Mouse (Mus musculus) kidney, postnatal 36 days (tissue): ENCODE measurements around the gene Ints14.

Source experiments
- DNase-seq, 2 experiments: peaks; one replicate each; pipeline ENCODE4 v3.0.0; 2021 to 2022; ENCODE audit warnings: mixed read lengths in 2 of 2

Ints14 gene

GRCm38 (mm10) chr9:64953190-64953589 is 7.5 kb upstream of the Ints14 start:
- no peak for DNase-seq

GRCm38 (mm10) chr9:64956337-64956736 is 4.4 kb upstream of the Ints14 start:
- peak; percentile 5 to 68 for DNase-seq

- DNase-seq: no peak
These were observed 3.4 kb upstream of the Ints14 start for GRCm38 (mm10) chr9:64957276-64957675.

- no peak for DNase-seq
These were observed 244 bp downstream of the Ints14 start for GRCm38 (mm10) chr9:64960978-64961320.

- DNase-seq: peak in 1 of 2 experiments; percentile 37
These were observed 19.8 kb downstream of the Ints14 start for GRCm38 (mm10) chr9:64980548-64980947.

- no peak for DNase-seq
These were observed 21.2 kb downstream of the Ints14 start for GRCm38 (mm10) chr9:64981904-64982303.

GRCm38 (mm10) chr9:64985037-64985794 is 24.5 kb downstream of the Ints14 start:
- no peak for DNase-seq

GRCm38 (mm10) chr9:64985807-64986206 is 25.1 kb downstream of the Ints14 start:
- DNase-seq: no peak

GRCm38 (mm10) chr9:64987651-64988050 is 26.9 kb downstream of the Ints14 start:
- no peak for DNase-seq

GRCm38 (mm10) chr9:64988443-64988842 is 27.7 kb downstream of the Ints14 start:
- no peak for DNase-seq

GRCm38 (mm10) chr9:64990291-64990690 is 29.6 kb downstream of the Ints14 start:
- DNase-seq: no peak

- DNase-seq: peak in 1 of 2 experiments; percentile 12
These were observed 34.8 kb downstream of the Ints14 start for GRCm38 (mm10) chr9:64995464-64995863.

GRCm38 (mm10) chr9:65001481-65001880 is 40.8 kb downstream of the Ints14 start:
- DNase-seq: no peak

GRCm38 (mm10) chr9:65005737-65006136 is 45.0 kb downstream of the Ints14 start:
- DNase-seq: no peak

- DNase-seq: no peak
These were observed 49.9 kb downstream of the Ints14 start for GRCm38 (mm10) chr9:65010632-65011031.

GRCm38 (mm10) chr9:65011304-65011703 is 50.6 kb downstream of the Ints14 start:
- peak in 1 of 2 experiments; percentile 70 for DNase-seq

GRCm38 (mm10) chr9:65015461-65016222 is 54.9 kb downstream of the Ints14 start:
- DNase-seq: no peak

GRCm38 (mm10) chr9:65016241-65016977 is 55.7 kb downstream of the Ints14 start:
- no peak for DNase-seq

- no peak for DNase-seq
These were observed 56.5 kb downstream of the Ints14 start for GRCm38 (mm10) chr9:65016978-65017827.

GRCm38 (mm10) chr9:65017896-65018295 is 57.2 kb downstream of the Ints14 start:
- DNase-seq: no peak

GRCm38 (mm10) chr9:65018588-65019121 is 58.0 kb downstream of the Ints14 start:
- DNase-seq: no peak

GRCm38 (mm10) chr9:65019146-65019545 is 58.4 kb downstream of the Ints14 start:
- DNase-seq: no peak
